Mouse (Mus musculus) embryo, embryonic 9.5 days (tissue): ENCODE results near the gene Colgalt1.

Experiments
- DNase-seq: peaks from one replicate; pipeline ENCODE4 v3.0.0-alpha.2; 2017; ENCODE audit errors: extremely low spot score

Colgalt1 gene

DNA sequence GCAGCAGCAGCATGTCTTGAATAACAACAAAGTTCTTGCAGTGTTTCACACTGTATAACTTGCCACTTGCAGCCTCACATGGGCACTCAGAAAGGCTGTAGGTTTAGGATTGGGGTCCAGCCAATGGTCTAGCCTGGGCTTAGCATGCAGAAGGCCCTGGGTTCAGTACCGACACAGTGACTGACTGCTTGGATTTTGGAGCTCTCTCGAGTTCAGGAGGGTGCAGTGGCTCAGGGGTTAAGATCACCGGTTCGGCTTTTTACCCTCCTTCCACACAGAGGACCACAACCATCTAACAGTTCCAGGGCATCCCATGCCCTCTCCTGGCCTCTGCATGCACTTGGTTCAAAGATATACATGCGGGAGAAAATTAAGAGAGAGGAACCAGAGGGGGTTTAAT, 19.8 kb upstream of the Colgalt1 start:
- DNase-seq: no peak

DNA sequence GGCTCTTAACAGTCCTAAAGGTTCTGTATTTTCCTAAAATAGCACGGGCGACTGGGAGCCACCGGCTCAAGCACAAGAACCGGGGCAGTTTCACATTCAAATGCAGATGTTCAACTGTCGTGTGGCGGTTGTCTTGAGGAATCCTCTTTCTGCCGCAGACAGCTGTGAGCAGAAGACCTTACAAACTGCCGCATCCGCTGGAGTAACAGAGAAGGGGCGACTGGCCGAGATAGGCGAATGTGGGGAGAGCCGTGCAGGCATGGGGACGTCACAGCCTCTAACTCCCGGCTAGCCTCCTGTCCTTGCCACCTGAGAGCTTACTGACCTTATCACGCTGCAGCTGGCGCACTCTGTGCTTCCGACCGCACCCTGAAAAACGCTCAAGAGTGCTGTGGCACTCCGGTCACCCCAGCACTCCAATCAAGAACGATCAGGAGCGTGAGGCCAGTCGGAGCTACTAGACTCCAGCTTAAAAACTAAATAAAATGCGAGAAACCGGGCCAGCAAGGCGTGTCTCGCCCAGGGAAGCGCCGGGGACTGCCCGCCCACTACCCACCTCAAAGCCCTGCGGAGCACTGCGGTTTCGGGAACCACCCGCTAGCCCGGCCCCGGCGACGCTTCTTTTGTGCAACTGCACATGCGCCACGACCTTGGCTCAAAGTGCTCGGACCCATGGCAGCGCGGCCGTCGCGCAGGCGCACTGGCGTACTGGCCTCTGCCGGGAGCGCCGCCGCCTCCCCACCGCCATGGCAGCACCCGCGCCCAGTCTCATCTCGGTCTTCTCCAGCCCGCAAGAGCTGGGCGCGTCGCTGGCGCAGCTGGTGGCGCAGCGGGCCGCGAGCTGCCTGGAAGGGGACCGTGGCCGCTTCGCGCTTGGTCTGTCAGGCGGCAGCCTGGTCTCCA, 19.1 kb upstream of the Colgalt1 start, which contains the start of gene Pgls:
Gene Pgls, plus strand, starts transcription at position 706 of the 903 bp plus-strand sequence.
- peak; percentile 94 for DNase-seq

DNA sequence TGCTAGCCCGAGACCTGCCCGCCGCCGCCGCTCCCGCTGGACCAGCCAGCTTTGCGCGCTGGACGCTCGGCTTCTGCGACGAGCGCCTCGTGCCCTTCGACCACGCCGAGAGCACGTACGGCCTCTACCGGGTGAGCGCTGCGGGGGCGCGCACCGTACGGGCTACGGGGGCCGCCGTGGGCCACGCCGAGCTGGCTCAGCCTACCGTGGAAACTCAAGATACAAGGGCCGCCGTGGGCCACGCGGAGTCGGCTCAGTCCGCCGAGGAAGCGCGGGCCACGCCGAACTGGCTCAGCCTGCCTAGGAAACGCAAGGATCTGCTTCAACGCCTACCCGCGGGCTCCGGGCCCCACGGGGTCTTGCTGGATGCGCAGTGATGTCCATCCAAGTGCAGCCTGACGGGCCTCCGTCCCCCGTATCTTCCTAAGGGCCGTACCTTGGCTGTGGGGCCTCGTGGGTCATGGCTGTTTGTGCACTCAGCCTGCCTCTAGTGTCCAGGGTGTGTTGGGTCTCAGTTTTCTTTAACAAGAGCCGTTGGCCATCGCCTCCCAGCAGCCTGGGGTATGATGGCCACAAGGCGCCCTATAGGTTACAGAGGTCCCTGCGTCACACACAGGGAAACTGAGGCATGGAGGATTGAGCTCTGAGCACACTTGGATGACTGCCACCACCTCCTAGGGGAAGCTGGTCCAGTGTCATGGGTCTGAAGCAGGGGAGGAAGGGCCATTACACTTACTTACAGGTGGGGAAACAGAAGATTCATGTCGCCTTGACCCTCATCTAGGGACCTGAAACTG, 18.2 kb upstream of the Colgalt1 start:
- no peak for DNase-seq

DNA sequence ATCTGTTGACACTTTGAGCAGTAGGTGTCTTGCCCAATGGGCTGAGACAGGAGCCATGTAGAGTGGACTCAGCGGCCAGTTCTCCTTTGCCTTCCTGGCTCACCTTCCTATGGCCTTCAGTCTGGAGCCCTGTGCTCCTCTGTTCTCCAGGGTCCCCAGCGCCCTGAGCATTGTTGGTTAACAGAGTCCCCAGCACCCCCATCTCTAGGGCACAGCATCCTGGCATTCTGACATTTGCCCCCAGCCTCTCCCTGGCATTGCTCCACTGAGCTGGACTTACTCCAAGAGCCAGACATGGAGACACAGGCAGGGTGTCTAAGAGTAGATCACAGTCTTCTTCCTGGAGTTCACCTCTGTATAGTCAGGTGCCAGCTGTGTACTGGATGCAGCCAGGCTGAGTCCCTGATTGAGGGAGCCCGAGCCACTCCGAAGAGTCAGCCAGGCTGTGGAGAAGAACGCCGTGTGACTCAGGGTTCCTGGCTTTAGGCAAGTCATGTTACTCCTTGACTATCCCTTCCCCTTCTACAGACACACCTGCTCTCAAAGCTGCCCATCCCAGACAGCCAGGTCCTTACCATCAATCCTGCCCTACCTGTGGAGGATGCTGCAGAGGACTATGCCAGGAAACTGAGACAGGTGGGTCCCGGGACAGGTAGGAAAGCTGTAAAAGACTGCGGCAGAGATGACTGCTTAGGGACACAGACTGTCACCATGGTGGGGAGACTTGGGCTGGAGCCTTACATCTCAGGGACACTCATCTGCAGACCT, 17.1 kb upstream of the Colgalt1 start:
- DNase-seq: no peak

DNA sequence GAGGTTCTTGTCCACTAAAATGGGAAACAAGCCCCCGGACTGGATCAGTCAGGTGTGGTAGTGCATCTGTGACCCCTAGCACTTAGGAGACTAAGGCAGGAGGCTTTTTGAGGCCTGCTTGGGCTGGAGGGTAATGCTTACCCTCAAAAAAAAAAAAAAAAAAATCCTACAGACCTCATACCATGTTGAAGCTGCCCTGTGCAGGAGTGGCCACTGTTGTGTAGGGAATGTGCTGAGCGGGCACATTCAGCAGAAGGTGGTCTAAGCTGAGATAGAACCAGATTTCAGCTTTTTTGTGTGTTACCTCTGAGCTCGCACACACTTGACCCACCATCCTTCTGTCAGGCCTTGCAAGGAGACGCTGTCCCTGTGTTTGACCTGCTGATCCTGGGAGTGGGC, 16.5 kb upstream of the Colgalt1 start:
- no peak for DNase-seq

DNA sequence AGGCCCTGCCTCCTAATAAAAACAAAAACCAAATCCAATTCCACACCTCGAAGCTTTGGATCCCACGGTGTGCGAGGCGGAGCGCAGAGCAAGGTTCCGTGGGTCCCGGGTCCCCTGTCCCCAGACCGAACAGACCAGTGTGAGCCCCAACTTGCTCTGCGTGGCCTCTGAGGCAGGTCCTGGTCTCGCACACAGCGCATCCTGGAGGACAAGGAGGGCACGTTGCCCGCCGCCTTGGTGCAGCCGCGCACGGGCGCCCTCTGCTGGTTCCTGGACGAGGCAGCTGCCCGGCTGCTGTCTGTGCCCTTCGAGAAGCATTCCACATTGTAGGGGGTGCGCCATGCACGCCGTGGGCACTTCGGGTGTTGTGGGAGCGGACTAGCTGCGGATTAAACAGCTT, 14.9 kb upstream of the Colgalt1 start:
- peak; percentile 84 for DNase-seq

DNA sequence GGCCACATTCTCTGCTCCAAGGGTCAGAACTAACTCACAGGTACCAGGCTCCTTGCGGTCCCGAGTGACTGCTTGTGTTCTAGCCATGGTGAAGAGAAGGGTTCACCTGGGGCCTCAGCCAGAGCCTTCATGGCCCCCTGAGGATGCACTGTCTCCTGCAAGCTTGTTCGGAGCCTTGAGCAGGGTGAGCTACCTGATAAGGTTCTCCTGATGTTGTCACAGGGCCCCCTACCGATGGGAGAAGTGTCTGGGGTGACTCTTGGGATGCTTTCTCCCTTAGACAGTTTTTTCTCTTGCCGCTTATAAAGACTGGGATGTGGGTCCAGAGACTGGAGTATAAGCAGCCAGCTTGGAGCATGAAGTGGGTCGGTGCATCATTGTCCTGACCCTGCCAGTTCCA, 14.4 kb upstream of the Colgalt1 start:
- DNase-seq: no peak

DNA sequence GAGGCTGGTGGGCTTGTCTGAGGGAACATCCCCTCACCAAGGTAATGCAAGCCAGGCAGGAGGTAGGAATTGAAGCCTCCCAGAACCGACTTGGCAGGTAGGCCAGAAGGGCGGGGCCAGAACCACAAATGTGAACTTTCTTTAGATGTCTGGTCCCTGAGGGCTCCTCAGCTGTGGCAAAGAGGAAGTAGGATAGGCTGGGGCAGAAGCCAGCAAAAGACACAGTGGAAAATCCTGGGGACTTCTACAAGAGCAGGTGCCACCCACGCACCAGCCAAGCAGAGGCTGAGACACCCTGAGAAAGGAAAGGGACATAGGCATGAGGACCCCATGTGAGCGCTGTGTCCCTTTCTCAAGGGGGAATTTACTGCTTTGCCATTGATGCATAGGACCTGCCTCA, 14.0 kb upstream of the Colgalt1 start:
- no peak for DNase-seq

DNA sequence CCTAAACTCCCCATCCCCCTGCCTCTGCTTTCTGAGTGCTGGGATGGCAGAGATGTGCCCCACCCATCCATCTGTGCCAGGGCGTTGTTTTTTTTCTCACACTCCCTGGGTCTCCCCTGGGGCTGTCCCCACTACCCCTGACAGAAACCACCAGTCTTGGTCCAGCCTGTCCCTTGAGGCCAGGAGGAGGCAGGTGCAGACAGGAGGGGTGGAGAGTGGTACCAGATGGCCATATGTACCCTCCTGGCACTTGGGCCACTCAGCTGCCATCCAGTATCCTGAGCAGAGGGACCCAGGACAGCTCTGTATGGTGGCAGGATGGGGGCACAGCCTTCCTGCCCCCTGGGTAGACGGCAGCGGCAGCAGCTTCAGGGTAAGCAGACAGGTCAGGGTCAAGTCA, 13.3 kb upstream of the Colgalt1 start, which contains the start of gene Fam129c:
Gene Fam129c, plus strand, starts transcription at position 198 of the 400 bp plus-strand sequence.
- no peak for DNase-seq

DNA sequence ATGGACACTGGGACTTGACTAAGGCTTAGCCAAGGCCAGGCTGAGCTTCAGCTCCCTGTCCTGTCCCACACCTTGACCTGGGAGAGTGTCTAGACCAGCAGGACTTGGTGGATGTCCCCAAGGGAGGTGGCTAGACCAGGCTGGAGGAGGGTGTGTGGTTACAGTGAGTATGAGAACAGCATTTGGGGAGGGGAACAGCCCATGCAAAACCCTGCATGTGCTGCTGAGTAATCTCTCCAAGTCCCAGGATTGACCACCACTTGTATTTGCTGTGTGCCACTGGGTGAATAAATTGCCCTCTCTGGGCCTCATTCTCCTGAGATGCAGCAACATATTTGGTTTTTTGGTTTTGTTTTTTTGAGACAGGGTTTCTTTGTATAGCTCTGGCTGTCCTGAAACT, 12.4 kb upstream of the Colgalt1 start:
- DNase-seq: no peak

DNA sequence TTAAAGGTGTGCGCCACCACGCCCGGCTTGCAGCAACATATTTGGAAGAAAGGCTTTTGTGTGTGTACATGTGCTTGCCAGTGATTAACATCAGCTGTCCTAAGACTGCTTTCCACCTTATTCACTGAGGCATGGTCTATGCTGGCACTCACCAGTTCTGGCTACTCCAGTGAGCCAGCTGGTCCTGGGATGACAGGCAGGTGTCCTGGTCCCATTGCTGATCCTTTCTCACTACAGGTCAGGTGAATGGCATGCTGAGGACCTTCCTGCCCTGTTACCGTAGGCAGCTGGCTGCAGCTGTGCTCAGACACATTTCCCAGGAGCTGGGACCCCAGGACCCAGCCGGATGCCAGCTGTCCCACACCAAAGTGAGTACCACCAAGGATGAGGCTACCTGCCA, 12.0 kb upstream of the Colgalt1 start:
- DNase-seq: no peak

DNA sequence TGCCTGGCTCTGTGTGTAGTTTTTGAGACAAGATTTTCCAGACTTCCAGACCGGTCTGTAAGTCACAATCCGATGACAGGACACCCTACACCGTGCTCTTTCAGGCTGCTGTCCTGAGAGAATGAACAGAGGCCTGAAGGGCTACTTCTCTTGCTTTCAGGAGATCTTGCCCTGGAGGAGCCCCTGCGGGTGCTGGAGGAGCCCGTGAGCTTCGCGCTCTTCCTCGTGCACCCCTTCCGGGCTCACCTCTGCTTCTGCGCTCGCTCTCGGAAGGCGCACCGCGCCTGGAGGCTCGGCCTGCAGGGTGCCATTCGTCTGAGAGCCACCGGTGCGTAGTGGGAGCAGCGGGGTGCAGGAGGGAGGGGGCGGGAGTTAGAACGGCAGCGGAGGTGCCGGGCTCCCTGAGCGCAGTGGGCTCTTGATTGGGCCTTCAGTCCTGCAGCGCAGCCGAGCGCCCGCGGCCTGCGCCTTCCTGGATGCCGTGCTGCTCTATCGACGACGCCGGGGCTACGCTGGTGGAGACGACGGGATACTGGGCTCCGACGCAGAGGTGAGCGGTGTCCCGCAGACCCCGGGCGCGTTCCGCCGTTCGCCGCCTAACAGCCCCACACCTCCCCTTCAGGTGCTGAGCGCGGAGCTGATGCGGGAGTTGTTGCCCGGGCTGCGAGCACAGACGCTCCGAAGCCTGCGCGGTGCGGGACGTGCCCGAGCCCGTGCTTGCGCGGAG, 8.7 kb upstream of the Colgalt1 start:
- DNase-seq: peak; percentile 42

DNA sequence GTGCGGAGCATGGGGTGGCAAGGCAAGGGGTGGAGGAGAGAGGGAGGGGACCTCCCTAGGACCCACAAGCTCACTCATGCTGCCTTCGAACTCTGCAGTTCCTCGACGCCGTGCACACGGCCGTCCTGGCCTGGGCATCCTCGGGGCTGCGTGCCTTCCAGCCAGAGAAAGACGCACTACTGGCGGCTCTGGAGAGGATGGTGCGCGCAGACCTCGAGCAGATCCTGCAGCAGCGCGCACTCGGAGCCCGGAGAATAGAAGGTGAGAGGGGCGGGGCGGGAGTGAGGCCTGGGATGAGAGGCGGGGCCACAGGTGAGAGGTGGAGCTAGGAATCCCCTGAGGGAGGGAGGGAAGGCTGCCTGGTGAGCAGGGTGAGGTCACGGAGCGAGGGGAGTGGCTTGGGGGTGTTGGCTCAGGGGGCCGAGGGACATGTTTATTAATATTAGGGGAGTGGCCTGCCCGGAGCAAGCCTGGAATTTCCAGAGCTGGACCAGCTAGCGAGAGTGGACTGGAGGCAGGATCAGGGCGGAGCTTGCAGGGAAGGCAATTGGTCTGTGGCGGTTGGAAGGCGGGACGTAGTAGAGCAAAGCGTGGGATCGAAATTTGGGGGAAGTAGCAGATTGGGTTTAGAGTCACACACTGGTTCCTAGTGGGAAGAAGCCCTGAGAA, 8.0 kb upstream of the Colgalt1 start:
- DNase-seq: peak; percentile 80

DNA sequence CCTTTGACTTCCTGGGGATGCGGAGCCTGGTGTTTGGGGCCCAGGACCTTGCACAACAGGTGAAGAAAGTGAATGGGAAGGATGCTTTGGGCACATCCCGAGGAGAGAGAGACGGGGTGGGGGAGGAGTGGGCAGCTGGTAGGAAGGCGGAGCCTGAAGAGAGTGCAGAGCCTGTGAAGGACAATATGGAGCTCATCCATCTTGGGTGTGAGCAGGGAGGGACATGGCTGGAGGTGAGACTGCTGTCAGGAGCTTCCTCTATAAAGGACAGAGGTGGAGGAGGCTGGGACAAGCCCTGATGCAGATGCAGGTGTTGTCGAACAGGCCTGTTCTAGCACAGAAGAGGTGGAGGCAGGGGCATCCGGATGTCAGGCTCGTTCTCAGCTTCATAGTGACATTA, 6.8 kb upstream of the Colgalt1 start:
- DNase-seq: no peak

DNA sequence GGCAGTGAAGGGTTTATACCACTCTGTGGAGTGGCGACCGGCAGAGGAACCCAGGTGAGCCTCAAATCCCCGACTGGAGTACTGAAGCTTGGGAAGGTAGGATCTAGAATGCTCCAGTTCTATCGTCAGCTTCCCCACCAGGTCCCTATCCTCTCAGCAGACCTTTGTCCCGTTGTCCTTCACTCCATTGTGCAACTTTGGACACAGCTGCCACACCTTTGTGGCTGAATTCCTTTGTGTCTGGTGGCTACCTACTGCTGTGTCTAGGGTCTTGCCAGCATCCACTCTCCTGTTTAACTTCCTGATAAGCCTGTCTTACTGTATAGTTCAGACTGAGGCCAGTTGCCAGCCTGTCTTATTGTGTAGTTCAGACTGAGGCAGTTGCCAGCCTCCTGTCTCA, 1.3 kb downstream of the Colgalt1 start:
- no peak for DNase-seq

DNA sequence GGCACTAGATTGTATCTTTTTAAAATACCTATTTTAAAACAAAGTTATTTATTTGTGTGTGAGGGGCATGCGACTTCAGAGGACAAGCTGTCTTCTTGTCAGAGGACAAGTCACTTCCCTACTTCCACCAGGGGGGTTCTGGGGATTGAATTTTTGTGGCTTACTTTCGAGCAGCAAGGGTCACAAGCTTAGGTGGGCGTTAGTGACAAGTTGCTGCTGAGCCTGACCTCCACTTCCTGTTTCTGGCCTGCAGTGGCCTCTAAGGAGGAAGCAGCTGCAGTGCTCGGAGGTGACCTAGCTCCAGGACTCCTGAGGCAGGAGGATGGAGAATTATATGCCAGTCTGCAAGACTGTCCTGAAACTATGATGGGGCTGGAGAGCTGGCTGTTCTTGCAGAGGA, 2.6 kb downstream of the Colgalt1 start:
- DNase-seq: no peak

DNA sequence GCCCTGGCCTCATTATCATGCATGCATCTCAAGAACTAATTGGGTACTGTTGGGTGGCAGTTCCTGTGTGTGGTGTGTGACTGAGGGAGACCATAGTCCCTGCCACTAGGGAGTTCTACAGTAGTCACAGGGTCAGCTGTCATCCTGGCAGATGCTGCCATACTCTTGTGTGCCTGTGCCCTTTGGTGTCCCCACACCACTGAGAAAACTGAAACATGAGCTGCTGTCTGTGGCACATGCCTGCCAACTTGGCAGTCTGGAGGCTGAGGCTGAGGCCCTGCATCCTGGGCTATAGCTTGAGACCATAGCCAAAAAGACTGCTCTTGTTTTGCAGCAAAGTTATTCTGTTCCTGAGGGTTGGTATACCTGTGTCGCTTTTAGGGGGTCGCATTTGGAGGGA, 9.0 kb downstream of the Colgalt1 start:
- DNase-seq: no peak

DNA sequence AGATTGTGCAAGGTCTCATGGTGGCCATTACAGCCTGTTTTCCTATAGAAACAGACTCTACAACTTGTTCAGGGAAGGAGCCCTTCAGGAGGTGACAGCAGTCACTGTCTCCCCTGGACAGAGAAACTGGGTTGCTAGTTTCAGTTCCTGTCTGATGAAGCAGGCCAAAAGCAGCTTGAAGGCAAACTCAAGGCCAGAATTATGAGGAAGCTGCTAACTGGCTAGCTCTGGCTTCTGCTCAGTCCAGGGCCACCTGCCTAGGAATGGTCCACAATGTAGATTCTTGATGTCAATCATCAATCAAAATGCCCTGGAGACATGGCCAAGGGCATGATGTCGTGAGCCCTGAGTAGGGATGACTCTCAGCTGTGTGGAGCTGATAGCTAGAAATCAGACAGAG, 14.3 kb downstream of the Colgalt1 start:
- DNase-seq: no peak

DNA sequence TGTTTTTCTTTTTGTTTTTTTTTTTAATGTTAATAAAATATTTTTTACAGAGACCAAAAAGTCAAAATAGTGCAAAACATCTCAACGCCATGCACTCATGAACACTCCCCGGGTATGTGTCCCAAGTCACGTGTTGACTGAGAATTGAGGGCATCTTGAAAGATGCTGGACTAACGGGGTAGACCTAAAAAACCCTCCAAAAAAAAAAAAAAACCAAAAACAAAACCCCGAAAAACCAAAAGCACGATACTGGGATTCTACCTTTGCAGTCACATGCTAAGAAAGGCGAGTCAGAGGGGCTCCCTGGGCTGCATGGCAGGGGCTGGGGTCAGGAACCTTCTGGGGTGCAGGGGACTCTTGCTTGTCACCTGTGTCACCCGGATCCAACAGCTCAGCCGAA, 16.0 kb downstream of the Colgalt1 start:
- DNase-seq: no peak

DNA sequence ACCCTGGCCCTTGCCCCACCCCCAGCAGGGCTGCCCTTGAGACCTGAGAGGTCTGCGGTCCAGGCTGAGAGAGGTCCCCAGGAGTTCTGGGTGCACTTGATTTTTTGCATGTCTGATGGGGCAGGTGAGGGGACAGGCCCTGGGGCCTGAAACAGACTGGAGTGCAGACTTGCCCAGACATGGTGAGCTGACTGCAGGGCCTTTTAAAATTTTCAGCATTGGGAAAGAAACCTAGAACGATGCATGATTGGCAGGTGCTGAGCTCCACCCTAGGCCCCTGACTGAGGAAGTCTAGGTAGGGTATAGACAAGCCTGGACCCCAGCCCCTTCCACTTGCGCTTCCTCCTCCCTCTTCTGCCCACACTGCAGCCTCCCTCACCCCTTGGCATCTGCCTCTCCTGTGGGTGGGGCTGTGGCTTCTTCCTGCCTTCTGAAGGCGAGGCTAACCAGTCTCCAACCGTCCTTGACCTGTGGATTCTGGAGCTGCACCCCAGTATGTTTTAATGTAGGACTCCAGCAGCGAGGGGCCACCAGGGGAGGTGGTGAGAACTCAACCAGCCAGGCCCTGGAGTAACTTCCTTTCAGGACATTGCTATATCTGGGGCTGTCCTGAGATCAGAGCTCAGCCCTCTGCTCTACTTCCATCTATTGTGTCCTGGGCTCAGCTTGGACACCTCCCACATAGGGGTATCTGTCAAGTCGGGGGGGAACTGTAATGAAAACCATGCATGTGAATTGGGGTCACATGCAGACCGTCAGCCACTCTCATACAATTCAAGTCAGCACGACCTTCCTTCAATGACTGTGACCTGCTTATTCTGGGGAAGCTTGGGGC, 16.7 kb downstream of the Colgalt1 start:
- DNase-seq: no peak
